17 mouse cellular contexts compared by ENCODE assay signal in genomic region chr13:23729192-23729525, GRCm38 (mm10). TPM values are rescaled to one million over a fixed set of nuclear protein-coding genes. Genes with fewer than 3 reads are reported as not detected.
A peak's percentile ranks its signal among the peaks of the same experiment; 100 is the strongest.
DNase-seq lines count a peak whose midpoint lies in the region; ATAC-seq and TF ChIP-seq lines count a peak whose summit lies in the region.
"Had no signal": no experiment of that assay in that cellular context is flagged by ENCODE, and none has a peak within 500 bp of the region (broad histone marks: within the 10 kb centered on the region; RNA-seq: fewer than 3 reads in every experiment).

No protein-coding gene starts in this region.

- peak overlapping the region; percentile 20; the same call in 1 of the 2 replicates for H3K27ac ChIP-seq in heart, adult 2 months
- no peak overlapping the region for H3K27ac ChIP-seq in heart, embryonic 10.5 days
- peak overlapping the region; percentile 61 for H3K27ac ChIP-seq in brown adipose tissue, adult 24 weeks (replicated peaks; ENCODE audit: low read depth, low read length)
- peak overlapping the region; percentile 10; the same call in 1 of the 2 replicates for H3K27ac ChIP-seq in liver, embryonic 13.5 days
- H3K27ac ChIP-seq in thymus, adult 2 months (ENCODE audit: control insufficient read depth, insufficient read depth, low read length): peak overlapping the region; percentile 53
- H3K27ac ChIP-seq: embryonic facial prominence, embryonic 13.5 days; hindbrain, embryonic 13.5 days; lung, embryonic 15.5 days; midbrain, embryonic 12.5 days had no signal

- no peaks in the 10 kb centered on the region for H3K27me3 ChIP-seq in heart, adult 2 months (ENCODE audit: control insufficient read depth, insufficient read depth, low read length)
- no peaks in the 10 kb centered on the region for H3K27me3 ChIP-seq in heart, embryonic 10.5 days (ENCODE audit: insufficient read depth, poor library complexity, severe bottlenecking)
- no peaks in the 10 kb centered on the region for H3K27me3 ChIP-seq in liver, embryonic 13.5 days
- no peaks in the 10 kb centered on the region for H3K27me3 ChIP-seq in thymus, adult 2 months (ENCODE audit: control insufficient read depth, insufficient read depth, low read length)
- H3K27me3 ChIP-seq: embryonic facial prominence, embryonic 13.5 days; hindbrain, embryonic 13.5 days; lung, embryonic 15.5 days; midbrain, embryonic 12.5 days had no signal

- H3K9me3 ChIP-seq in heart, embryonic 10.5 days: no peaks in the 10 kb centered on the region
- no peaks in the 10 kb centered on the region for H3K9me3 ChIP-seq in liver, embryonic 13.5 days (replicated peaks)
- H3K9me3 ChIP-seq: embryonic facial prominence, embryonic 13.5 days; G1E; hindbrain, embryonic 13.5 days; lung, embryonic 15.5 days; midbrain, embryonic 12.5 days had no signal

- DNase-seq in heart, adult 2 months: peak in 1 of 2 experiments; percentile 58
- DNase-seq in heart, embryonic 10.5 days (ENCODE audit: low spot score): no peak
- no peak for DNase-seq in liver, embryonic 13.5 days
- DNase-seq in thymus, adult 2 months: no peak
- DNase-seq in left cerebral cortex, adult 8-10 months (ENCODE audit: low spot score in 2 of 2): no peak
- DNase-seq: cerebellum, adult 9-11 months; gastrocnemius, postnatal 36 days; kidney, adult 18-20 months; right cerebral cortex, postnatal 4 days had no signal

- H3K4me3 ChIP-seq in heart, adult 2 months: no peak overlapping the region
- H3K4me3 ChIP-seq in heart, embryonic 10.5 days: no peak overlapping the region
- H3K4me3 ChIP-seq in brown adipose tissue, adult 24 weeks (ENCODE audit: insufficient read depth, low read depth, low read length): no peak overlapping the region
- no peak overlapping the region for H3K4me3 ChIP-seq in liver, embryonic 13.5 days (replicated peaks)
- H3K4me3 ChIP-seq in thymus, adult 2 months (ENCODE audit: control insufficient read depth, insufficient read depth, low read length): no peak overlapping the region
- H3K4me3 ChIP-seq: embryonic facial prominence, embryonic 13.5 days; hindbrain, embryonic 13.5 days; lung, embryonic 15.5 days; midbrain, embryonic 12.5 days had no signal

- 72% methylated on average over 9 of the region's 9 CpGs for WGBS in heart, adult 2 months
- WGBS in heart, embryonic 10.5 days: 91% methylated on average over 9 of the region's 9 CpGs
- 49% methylated on average over 9 of the region's 9 CpGs for WGBS in liver, embryonic 13.5 days (ENCODE audit: insufficient replicate concordance)
- WGBS in thymus, adult 2 months: 18% methylated on average over 9 of the region's 9 CpGs

- H3K79me2 ChIP-seq in heart, adult 2 months (replicated peaks; ENCODE audit: control insufficient read depth, insufficient read depth, low read length): no peaks in the 10 kb centered on the region

- no peak overlapping the region for H3K9ac ChIP-seq in heart, adult 2 months (ENCODE audit: low read depth, low read length)
- 0 out of 2 replicates have a peak overlapping the region, but pooled peaks have one; percentile 9 for H3K9ac ChIP-seq in liver, embryonic 13.5 days
- H3K9ac ChIP-seq: embryonic facial prominence, embryonic 13.5 days; hindbrain, embryonic 13.5 days; lung, embryonic 15.5 days; midbrain, embryonic 12.5 days had no signal

- no peaks in the 10 kb centered on the region for H3K36me3 ChIP-seq in heart, adult 2 months (ENCODE audit: control insufficient read depth, insufficient read depth, low read length)
- no peaks in the 10 kb centered on the region for H3K36me3 ChIP-seq in heart, embryonic 10.5 days
- H3K36me3 ChIP-seq in liver, embryonic 13.5 days: no peaks in the 10 kb centered on the region
- no peaks in the 10 kb centered on the region for H3K36me3 ChIP-seq in thymus, adult 2 months (ENCODE audit: control insufficient read depth, insufficient read depth, low read length)
- H3K36me3 ChIP-seq: embryonic facial prominence, embryonic 13.5 days; G1E; hindbrain, embryonic 13.5 days; lung, embryonic 15.5 days; midbrain, embryonic 12.5 days had no signal

- intact Hi-C loops in heart, adult 2 months (cut with DNase I): no loop called here

- no peak for TF ChIP-seq POLR2A in heart, adult 2 months (IDR thresholded peaks at IDR 0.05; ENCODE audit: insufficient read depth, low read depth, low read length)
- no peak for TF ChIP-seq POLR2A in thymus, adult 2 months (IDR thresholded peaks at IDR 0.05; ENCODE audit: control insufficient read depth, extremely low read depth, insufficient read depth, low read length, poor library complexity)

- no peak for TF ChIP-seq CTCF in heart, adult 2 months (IDR thresholded peaks at IDR 0.05)
- TF ChIP-seq CTCF in thymus, adult 2 months (IDR thresholded peaks at IDR 0.05; ENCODE audit: borderline replicate concordance, control insufficient read depth, extremely low read depth, insufficient read depth, low read length, poor library complexity): no peak

- H3K4me1 ChIP-seq in heart, adult 2 months (ENCODE audit: control insufficient read depth, insufficient read depth, low read length): peaks cover 5% of the 10 kb centered on the region
- peaks cover 13% of the 10 kb centered on the region for H3K4me1 ChIP-seq in heart, embryonic 10.5 days
- H3K4me1 ChIP-seq in brown adipose tissue, adult 24 weeks (ENCODE audit: control insufficient read depth, insufficient read depth, insufficient read length, low read length): peaks cover 4% of the 10 kb centered on the region; the same call in 1 of the 2 replicates
- peaks cover 49% of the 10 kb centered on the region for H3K4me1 ChIP-seq in liver, embryonic 13.5 days (replicated peaks)
- H3K4me1 ChIP-seq in thymus, adult 2 months (replicated peaks; ENCODE audit: control insufficient read depth, insufficient read depth, low read length): peaks cover 18% of the 10 kb centered on the region
- H3K4me1 ChIP-seq: embryonic facial prominence, embryonic 13.5 days; hindbrain, embryonic 13.5 days; midbrain, embryonic 12.5 days had no signal

- no peak for ATAC-seq in liver, embryonic 13.5 days (ENCODE audit: low read depth)
- no peak for ATAC-seq in erythroid progenitor cell, adult 5-6 weeks (replicated peaks; ENCODE audit: low FRiP score, poor library complexity, severe bottlenecking)
- ATAC-seq: forebrain, embryonic 14.5 days had no signal

- H3K4me2 ChIP-seq in liver, embryonic 13.5 days: peak overlapping the region; percentile 35; the same call in 1 of the 2 replicates
- H3K4me2 ChIP-seq: embryonic facial prominence, embryonic 13.5 days; hindbrain, embryonic 13.5 days; lung, embryonic 15.5 days; midbrain, embryonic 12.5 days had no signal

- no peak for TF ChIP-seq EP300 in heart, adult 2 months (IDR thresholded peaks at IDR 0.05; ENCODE audit: insufficient read depth, low read depth, low read length)

RNA-seq across cellular contexts. Expression of gene Hist1h1c, which starts 9.4 kb away (rescaled TPM):
- 100 to 1,000 TPM; 147 to 185 TPM for total RNA-seq in heart, adult 2 months (2021)
- polyA plus RNA-seq in heart, adult 2 months (2012; rRNA removed): 55.5 and 80.0 TPM in 2 replicates
- 17.2 TPM in 2 replicates for polyA plus RNA-seq in heart, embryonic 10.5 days (2016; fragmentation: Nextera tagmentation; extraction: Ambion mirVana)
- polyA plus RNA-seq in brown adipose tissue, adult 24 weeks (2012; ENCODE audit: insufficient read depth, insufficient read length, missing spikeins): 112 and 175 TPM in 2 replicates
- 60.3 and 72.2 TPM in 2 replicates for polyA plus RNA-seq in liver, embryonic 13.5 days (2015; fragmentation: Nextera tagmentation; extraction: Ambion mirVana)
- 40.9 and 48.1 TPM in 2 replicates for polyA plus RNA-seq in thymus, adult 2 months (2012; rRNA removed)
- 527 and 533 TPM in 2 replicates for total RNA-seq in erythroid progenitor cell, adult 5-6 weeks (2015; ENCODE audit: low replicate concordance)
- total RNA-seq in erythroid progenitor cell, adult 5-6 weeks (2017; ENCODE audit: low replicate concordance): 3,859 and 4,708 TPM in 2 replicates
- total RNA-seq in left cerebral cortex, adult 8-10 months (2022): 10 to 100 TPM; 69.7 to 80.4 (median 72.8) TPM

RNA-seq across cellular contexts. Expression of gene Hist1h3c, which starts 16.2 kb away (rescaled TPM):
- 1 to 10 TPM in 1 of 2 experiments, not detected in 1; 2.5 TPM for total RNA-seq in heart, adult 2 months (2021)
- 0.64 TPM in 1 of 2 replicates, not detected in the other for polyA plus RNA-seq in heart, adult 2 months (2012; rRNA removed)
- 4.2 and 4.4 TPM in 2 replicates for polyA plus RNA-seq in heart, embryonic 10.5 days (2016; fragmentation: Nextera tagmentation; extraction: Ambion mirVana)
- polyA plus RNA-seq in brown adipose tissue, adult 24 weeks (2012; ENCODE audit: insufficient read depth, insufficient read length, missing spikeins): not detected in 2 replicates
- 5.2 and 5.9 TPM in 2 replicates for polyA plus RNA-seq in liver, embryonic 13.5 days (2015; fragmentation: Nextera tagmentation; extraction: Ambion mirVana)
- polyA plus RNA-seq in thymus, adult 2 months (2012; rRNA removed): 377 and 602 TPM in 2 replicates
- total RNA-seq in erythroid progenitor cell, adult 5-6 weeks (2015; ENCODE audit: low replicate concordance): 412 and 474 TPM in 2 replicates
- 1,335 and 2,217 TPM in 2 replicates for total RNA-seq in erythroid progenitor cell, adult 5-6 weeks (2017; ENCODE audit: low replicate concordance)
- total RNA-seq in left cerebral cortex, adult 8-10 months (2022): 1 to 10 TPM; 1.1 to 3.3 (median 2.8) TPM

RNA-seq across cellular contexts. Expression of gene Hist1h2bb, which starts 17.4 kb away (rescaled TPM):
- 1 to 10 TPM; 3.2 to 4.9 TPM for total RNA-seq in heart, adult 2 months (2021)
- 0.47 and 0.76 TPM in 2 replicates for polyA plus RNA-seq in heart, adult 2 months (2012; rRNA removed)
- 1.4 and 2.9 TPM in 2 replicates for polyA plus RNA-seq in heart, embryonic 10.5 days (2016; fragmentation: Nextera tagmentation; extraction: Ambion mirVana)
- polyA plus RNA-seq in brown adipose tissue, adult 24 weeks (2012; ENCODE audit: insufficient read depth, insufficient read length, missing spikeins): not detected in 2 replicates
- polyA plus RNA-seq in liver, embryonic 13.5 days (2015; fragmentation: Nextera tagmentation; extraction: Ambion mirVana): 3.9 and 5.6 TPM in 2 replicates
- 160 and 224 TPM in 2 replicates for polyA plus RNA-seq in thymus, adult 2 months (2012; rRNA removed)
- total RNA-seq in erythroid progenitor cell, adult 5-6 weeks (2015; ENCODE audit: low replicate concordance): 856 and 1,017 TPM in 2 replicates
- total RNA-seq in erythroid progenitor cell, adult 5-6 weeks (2017; ENCODE audit: low replicate concordance): 7,682 and 13,399 TPM in 2 replicates
- 10 to 100 TPM; 12.3 to 18.8 (median 16.3) TPM for total RNA-seq in left cerebral cortex, adult 8-10 months (2022)

RNA-seq across cellular contexts. Expression of gene Hfe, which starts 18.5 kb away (rescaled TPM):
- total RNA-seq in heart, adult 2 months (2021): 10 to 100 TPM; 58.9 to 62.8 TPM
- 16.8 and 21.1 TPM in 2 replicates for polyA plus RNA-seq in heart, adult 2 months (2012; rRNA removed)
- 5.2 and 8.3 TPM in 2 replicates for polyA plus RNA-seq in heart, embryonic 10.5 days (2016; fragmentation: Nextera tagmentation; extraction: Ambion mirVana)
- 30.2 and 34.3 TPM in 2 replicates for polyA plus RNA-seq in brown adipose tissue, adult 24 weeks (2012; ENCODE audit: insufficient read depth, insufficient read length, missing spikeins)
- polyA plus RNA-seq in liver, embryonic 13.5 days (2015; fragmentation: Nextera tagmentation; extraction: Ambion mirVana): 6.6 and 8.8 TPM in 2 replicates
- polyA plus RNA-seq in thymus, adult 2 months (2012; rRNA removed): 9.8 and 13.5 TPM in 2 replicates
- 7.5 and 14.1 TPM in 2 replicates for total RNA-seq in erythroid progenitor cell, adult 5-6 weeks (2015; ENCODE audit: low replicate concordance)
- 0.77 and 2.2 TPM in 2 replicates for total RNA-seq in erythroid progenitor cell, adult 5-6 weeks (2017; ENCODE audit: low replicate concordance)
- 1 to 10 TPM; 3.4 to 7.7 (median 4.6) TPM for total RNA-seq in left cerebral cortex, adult 8-10 months (2022)
- polyA plus RNA-seq: G1E had no signal

RNA-seq across cellular contexts. Expression of gene Hist1h2ab, which starts 21.8 kb away (rescaled TPM):
- total RNA-seq in heart, adult 2 months (2021): 1 to 10 TPM; 4.4 to 6.7 TPM
- 0.51 TPM in 1 of 2 replicates, not detected in the other for polyA plus RNA-seq in heart, adult 2 months (2012; rRNA removed)
- polyA plus RNA-seq in heart, embryonic 10.5 days (2016; fragmentation: Nextera tagmentation; extraction: Ambion mirVana): 16.1 and 23.3 TPM in 2 replicates
- polyA plus RNA-seq in brown adipose tissue, adult 24 weeks (2012; ENCODE audit: insufficient read depth, insufficient read length, missing spikeins): not detected in 2 replicates
- polyA plus RNA-seq in liver, embryonic 13.5 days (2015; fragmentation: Nextera tagmentation; extraction: Ambion mirVana): 54.0 and 76.2 TPM in 2 replicates
- 258 and 455 TPM in 2 replicates for polyA plus RNA-seq in thymus, adult 2 months (2012; rRNA removed)
- total RNA-seq in erythroid progenitor cell, adult 5-6 weeks (2015; ENCODE audit: low replicate concordance): 222 and 372 TPM in 2 replicates
- 5,516 and 10,292 TPM in 2 replicates for total RNA-seq in erythroid progenitor cell, adult 5-6 weeks (2017; ENCODE audit: low replicate concordance)
- total RNA-seq in left cerebral cortex, adult 8-10 months (2022): 10 to 100 TPM; 18.4 to 30.4 (median 21.0) TPM

Comparison
In these comparisons a context has a peak if more than half of its experiments do, and no peak if none do; other contexts are left out.
1. RNA of gene Hist1h3c, which starts 16.2 kb away (polyA plus RNA-seq): 377 to 602 TPM in thymus, adult 2 months; 5.2 to 5.9 TPM in liver, embryonic 13.5 days, 4.2 to 4.4 TPM in heart, embryonic 10.5 days, 0.64 TPM in heart, adult 2 months and not detected in brown adipose tissue, adult 24 weeks; every median in the first group is over 10 times any median in the second.
2. RNA of gene Hist1h2bb, which starts 17.4 kb away (polyA plus RNA-seq): 160 to 224 TPM in thymus, adult 2 months; 3.9 to 5.6 TPM in liver, embryonic 13.5 days, 1.4 to 2.9 TPM in heart, embryonic 10.5 days, 0.47 to 0.76 TPM in heart, adult 2 months and not detected in brown adipose tissue, adult 24 weeks; every median in the first group is over 10 times any median in the second.